Mouse (Mus musculus): ENCODE results near the gene 2010111I01Rik. TPM values are rescaled to one million over a fixed set of nuclear protein-coding genes. Genes with fewer than 3 reads are reported as not detected.
A peak's percentile ranks its signal among the peaks of the same experiment; 100 is the strongest.

The 2010111I01Rik gene
- total RNA-seq, 2 experiments from 2014 or later: 89.8 to 91.4 TPM

GRCm38 (mm10) chr13:63096764-63097163 is 132.1 kb downstream of the 2010111I01Rik start:
- DNase-seq (ENCODE audit: low spot score in 2 of 2): no peak
- no peak overlapping the region for H3K27ac ChIP-seq

DNA sequence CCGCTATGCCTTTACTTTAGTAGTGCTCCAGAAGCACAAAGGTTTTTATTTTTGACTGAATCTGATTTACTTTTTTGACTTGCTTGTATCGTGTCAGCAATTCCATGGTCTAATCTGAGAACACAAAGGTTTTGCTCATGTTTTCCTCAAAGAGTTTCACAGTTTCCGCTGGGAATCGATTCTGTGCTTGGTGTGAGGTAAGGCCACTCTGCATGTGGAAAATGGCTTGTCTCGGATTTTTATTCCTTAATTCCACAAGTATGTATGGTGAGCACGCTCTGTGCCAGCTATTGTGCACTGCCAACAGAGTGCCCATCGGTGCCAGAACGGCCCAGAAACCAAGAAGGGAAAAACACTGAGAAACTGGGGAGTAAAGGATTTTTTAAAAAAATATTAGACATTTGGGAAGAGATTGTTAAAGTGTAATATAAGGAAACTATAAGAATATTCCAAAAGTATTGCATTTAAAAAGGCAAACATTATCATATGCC is 132.8 kb downstream of the 2010111I01Rik start:
- DNase-seq (ENCODE audit: low spot score in 2 of 2): no peak
- no peak for TF ChIP-seq CTCF (conservative IDR thresholded peaks at IDR 0.05)
- H3K27ac ChIP-seq: 0 out of 2 replicates have a peak overlapping the region, but pooled peaks have one; percentile 10
- H3K4me3 ChIP-seq: no peak overlapping the region

More at GRCm38 (mm10) chr13:63096764-63097163, 132.1 kb downstream of the 2010111I01Rik start:
- no peak; the same call in 1 of the 2 replicates for TF ChIP-seq CTCF (conservative IDR thresholded peaks at IDR 0.05)
- H3K4me3 ChIP-seq: no peak overlapping the region

DNA sequence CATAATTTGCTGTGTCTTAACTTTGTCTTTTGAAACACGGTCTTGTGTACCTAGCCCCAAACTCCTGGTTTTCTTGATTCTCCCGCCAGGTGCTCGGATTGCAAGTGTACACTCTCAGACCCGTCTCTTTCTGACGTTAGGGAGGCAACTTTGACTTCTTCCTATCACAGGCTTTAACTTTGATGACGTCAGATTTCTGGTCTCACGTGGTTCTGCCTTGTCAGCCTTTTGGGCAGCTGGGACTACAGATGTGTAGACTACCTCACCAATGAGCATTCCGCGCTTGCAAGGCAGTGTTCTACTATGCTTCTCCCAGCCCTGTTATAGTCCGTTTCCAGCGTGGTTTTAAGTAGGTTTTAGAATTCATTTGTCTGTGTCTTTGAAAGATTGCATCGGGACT is 137.1 kb downstream of the 2010111I01Rik start:
- Histone ChIP-seq H3K27ac (no peak overlapping the region), H3K4me3 (no peak overlapping the region)
- no peak for DNase-seq (ENCODE audit: low spot score in 2 of 2)
- TF ChIP-seq CTCF (conservative IDR thresholded peaks at IDR 0.05): no peak

DNA sequence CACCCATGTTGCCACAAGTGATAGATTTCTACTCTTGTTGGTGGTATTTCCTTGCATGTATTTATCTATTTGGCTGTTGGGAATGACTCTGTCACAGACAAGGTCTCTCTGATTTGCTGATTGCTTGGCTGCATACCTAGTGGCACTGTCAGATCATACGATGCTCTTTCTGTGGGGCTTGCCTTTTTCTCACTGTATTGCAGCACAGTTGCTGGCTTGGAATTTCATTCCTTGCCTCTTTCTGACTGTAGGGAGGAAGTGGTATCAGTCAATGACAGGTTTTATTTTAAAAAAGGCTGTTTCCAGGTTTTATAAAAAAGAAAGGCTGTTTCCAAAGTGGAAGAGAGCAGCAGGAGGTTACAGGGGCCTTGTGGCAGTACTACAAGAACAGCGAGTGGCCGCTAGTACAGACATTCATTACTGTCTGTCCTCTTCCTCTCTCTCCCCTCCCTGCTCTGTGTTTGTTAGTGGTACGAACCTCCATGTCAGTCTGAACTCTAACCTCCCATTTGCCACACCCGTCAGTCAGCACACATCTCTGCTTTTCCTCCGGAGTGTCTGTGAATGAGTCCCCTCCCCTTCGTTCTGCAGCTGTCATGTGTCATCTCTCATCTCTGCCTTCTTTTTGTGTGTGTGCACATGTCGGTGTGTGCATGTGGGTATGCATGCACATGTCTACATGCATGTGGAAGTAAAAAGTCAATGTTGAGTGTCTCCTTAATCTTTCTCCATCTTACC is 138.3 kb downstream of the 2010111I01Rik start:
- no peak overlapping the region for H3K27ac ChIP-seq
- no peak overlapping the region for H3K4me3 ChIP-seq
- DNase-seq (ENCODE audit: low spot score in 2 of 2): no peak
- TF ChIP-seq CTCF (conservative IDR thresholded peaks at IDR 0.05): no peak

DNA sequence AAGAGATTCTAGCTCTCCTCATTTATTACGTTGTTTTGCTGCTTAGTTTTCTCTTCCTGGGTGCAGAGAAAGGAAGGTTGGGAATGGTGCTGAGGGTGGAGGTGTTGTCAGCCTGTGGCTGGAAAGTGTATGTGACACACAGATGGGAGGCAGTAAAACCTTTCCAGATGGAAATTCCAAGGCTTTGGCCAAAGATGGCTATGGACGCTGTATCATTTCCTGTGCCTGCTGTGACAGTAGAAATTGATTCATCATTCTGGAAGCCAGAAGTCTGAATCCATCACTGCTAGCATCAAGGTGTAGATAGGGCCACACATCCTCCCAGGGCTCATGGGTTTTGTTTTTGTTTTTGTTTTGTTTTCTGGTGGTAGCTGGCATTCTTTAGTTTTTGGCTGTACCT is 141.9 kb downstream of the 2010111I01Rik start:
- DNase-seq (ENCODE audit: low spot score in 2 of 2): no peak
- Histone ChIP-seq H3K27ac (no peak overlapping the region), H3K4me3 (no peak overlapping the region)
- no peak for TF ChIP-seq CTCF (conservative IDR thresholded peaks at IDR 0.05)

DNA sequence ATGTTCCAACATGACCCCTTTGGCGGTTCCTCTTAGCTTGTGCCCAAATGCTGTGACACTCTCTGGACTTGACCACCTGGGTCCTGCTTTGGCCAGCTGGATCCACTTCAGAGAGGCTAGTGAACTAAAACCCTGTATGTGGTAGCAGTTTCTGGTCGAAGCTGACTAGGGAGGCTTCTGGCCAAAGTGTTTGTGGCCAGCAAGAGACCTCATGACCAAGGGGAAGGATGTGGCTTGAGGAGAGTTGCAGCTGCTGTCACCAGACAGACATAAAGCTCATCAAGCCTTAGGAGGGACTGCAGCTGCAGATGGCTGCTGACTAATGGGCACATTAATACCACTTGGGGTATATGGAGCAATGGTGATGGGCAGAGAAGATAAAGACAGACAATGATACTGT is 143.9 kb downstream of the 2010111I01Rik start:
- Histone ChIP-seq H3K4me3 (no peak overlapping the region), H3K27ac (peak overlapping the region; percentile 44; the same call in 1 of the 2 replicates)
- TF ChIP-seq CTCF (conservative IDR thresholded peaks at IDR 0.05): no peak
- no peak for DNase-seq (ENCODE audit: low spot score in 2 of 2)

DNA sequence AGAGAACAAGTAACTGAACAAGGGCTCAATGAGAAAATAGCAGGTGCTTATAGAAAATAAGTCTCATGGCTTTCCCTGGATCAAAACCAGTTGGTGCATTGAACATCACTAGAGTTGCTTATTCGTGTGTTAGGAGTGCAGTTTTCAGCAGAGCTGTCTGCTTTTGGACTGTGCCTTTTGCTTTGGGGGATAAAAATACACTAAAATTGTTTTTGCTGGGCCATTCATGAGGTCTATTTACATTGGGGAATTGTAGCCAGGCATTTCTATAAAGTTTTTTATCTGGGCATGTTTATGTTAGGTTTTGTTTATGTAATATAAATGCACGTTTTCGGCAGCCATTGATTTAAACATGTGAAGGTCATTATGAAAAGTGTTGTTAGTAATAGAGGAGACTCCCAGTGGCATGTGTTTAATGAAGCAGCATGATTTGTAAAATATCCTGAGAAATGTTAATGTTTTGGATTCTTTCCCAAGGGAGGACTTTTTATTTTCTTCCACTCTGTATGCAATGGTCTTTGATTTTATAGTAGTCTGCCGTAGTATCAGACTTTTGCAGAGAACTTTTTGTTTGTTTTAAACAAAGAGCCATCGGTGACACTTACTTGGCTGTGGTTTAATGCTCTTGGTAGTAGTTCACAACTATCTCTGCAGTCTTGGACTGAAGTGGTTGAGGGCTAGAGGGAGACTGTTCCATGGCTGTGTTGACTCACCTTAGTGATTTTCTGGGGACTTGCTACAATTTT is 146.8 kb downstream of the 2010111I01Rik start:
- no peak for TF ChIP-seq CTCF (conservative IDR thresholded peaks at IDR 0.05)
- Histone ChIP-seq H3K27ac (peak overlapping the region; percentile 74; the same call in 1 of the 2 replicates), H3K4me3 (no peak overlapping the region)
- no peak for DNase-seq (ENCODE audit: low spot score in 2 of 2)

- H3K4me3 ChIP-seq: no peak overlapping the region
- peak overlapping the region; percentile 74 for H3K27ac ChIP-seq
- no peak for DNase-seq (ENCODE audit: low spot score in 2 of 2)
- TF ChIP-seq CTCF (conservative IDR thresholded peaks at IDR 0.05): no peak
Observed at GRCm38 (mm10) chr13:63112043-63112597, 147.4 kb downstream of the 2010111I01Rik start.

DNA sequence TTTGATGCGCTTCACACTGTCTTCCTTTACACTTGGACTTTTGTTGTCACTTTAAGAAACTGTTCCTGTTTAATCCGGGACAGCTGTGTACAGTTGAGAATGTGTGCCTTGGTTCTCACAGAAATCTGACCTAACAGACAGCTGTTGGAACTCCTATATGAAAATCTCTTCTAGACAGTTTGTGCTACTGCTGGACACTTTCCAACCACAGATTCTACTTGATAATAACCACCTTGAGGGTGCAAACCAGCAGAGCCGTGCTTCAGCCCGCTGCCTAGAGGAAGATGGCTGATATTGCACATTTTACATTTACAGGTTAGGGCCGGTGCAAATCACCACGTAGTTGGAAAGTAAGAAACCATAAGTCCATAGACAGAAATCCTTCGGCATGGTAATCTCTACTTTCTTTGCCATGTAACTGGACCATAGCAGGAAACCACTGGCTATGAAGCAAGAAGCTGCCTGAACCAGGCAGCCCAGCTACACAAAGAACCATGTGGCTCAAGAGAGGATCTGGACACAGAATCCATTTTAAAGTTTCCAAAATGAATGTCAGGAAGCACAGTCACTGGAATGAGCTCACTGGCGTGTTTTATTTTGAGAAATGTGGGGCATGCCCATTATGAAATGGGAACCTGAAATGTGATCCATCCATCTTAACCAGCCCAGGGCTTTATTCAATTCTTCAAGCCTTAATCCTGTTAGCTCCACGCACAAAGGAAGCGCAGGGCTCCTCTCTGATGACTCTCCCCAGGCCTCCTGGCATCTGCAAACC is 148.1 kb downstream of the 2010111I01Rik start:
- peak overlapping the region; percentile 74 for H3K27ac ChIP-seq

DNA sequence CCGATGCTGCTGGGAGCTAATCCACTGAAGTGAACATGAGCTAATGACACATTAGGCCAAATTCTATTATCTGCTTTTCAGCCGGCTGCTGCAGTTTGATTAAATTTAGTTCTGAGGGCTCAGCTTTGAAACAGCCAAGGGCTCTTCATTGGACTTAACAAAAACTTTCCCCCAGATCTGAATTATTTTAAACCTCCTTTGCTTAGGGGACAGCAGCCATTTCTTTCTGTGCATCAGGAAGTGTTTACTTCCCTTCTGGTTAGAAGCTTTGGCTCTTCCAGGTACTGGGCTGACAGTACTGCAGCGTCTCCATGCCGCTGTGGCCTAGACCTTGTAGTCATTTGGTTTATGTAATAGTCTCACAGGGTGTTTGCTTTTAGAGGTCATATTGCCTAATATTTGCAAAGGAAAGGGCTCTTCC is 149.2 kb downstream of the 2010111I01Rik start:
- no peak for DNase-seq (ENCODE audit: low spot score in 2 of 2)
- no peak overlapping the region for H3K4me3 ChIP-seq
- H3K27ac ChIP-seq: no peak overlapping the region
- TF ChIP-seq CTCF (conservative IDR thresholded peaks at IDR 0.05): no peak

More for the DNA sequence above, 148.1 kb downstream of the 2010111I01Rik start:
- no peak; the same call in 1 of the 2 replicates for TF ChIP-seq CTCF (conservative IDR thresholded peaks at IDR 0.05)
- H3K4me3 ChIP-seq: no peak overlapping the region
- no peak for DNase-seq (ENCODE audit: low spot score in 2 of 2)

- TF ChIP-seq CTCF (conservative IDR thresholded peaks at IDR 0.05): no peak
- no peak for DNase-seq (ENCODE audit: low spot score in 2 of 2)
Observed at GRCm38 (mm10) chr13:63115187-63115784, 150.6 kb downstream of the 2010111I01Rik start.

More at GRCm38 (mm10) chr13:63115187-63115784, 150.6 kb downstream of the 2010111I01Rik start:
- Histone ChIP-seq H3K4me3 (no peak overlapping the region), H3K27ac (no peak overlapping the region)

Data from layer of hippocampus, adult 2 months (tissue).